Mouse (Mus musculus): ENCODE data around the gene Mrgprd.

Mrgprd gene

DNA sequence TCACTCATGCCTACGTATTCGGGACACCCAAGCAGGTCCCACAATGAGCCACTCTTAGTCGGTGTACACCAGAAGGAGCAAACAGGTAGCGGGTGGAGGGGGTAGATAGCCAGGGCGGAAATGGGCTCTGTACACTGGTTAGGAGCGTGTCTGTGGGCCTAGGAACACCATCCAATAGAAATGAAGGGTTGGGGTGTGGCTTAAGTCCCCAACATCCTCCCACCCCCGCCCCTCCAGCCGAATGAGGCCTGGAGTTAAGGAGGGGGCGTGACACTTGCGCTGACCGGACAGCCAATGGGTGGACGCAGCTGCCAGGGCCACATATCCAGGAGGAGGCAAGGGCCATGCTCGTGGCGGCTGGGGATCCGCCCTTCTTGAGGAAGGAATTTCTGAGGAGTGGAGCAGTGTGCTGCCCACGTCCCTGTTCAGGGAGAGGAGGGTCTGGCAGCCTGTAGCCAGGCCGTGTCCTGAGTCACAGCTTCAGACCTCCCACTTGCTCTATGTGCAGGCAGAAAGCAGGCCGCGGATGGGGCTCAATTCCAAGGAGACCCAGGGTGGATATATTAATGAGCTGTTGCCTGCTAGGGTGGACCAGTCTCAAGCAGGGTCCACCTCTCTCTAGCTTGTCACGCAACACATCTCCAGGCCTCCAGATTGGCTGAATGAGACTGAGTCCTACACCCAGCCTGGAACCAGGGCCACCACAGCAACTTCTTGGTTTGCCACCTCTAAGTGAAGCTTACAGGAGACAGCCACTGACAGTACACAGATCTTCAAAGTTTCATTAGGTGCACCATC lies 11.9 kb upstream of the Mrgprd start:
- DNase-seq (ENCODE audit: low spot score in 2 of 2): no peak

DNA sequence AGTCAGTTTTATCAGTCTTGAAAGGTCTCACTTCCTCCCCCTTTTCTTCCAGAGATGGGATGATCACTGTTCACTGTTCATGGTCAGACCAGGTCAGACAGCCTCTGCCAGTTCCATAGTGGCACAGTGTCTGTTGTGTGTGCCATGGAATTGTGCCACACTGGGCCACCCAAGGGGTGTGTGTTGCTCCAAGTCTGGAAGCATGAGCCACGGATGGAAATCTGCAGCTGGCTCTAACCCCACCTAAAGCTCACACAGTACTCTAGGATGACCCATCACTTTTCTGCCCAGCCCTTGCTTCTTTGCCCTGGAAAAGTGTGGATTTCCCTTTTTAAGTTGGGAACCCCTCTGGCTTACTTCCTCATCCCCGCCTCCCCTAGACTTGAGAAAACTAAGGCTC lies 10.5 kb upstream of the Mrgprd start:
- no peak for DNase-seq (ENCODE audit: low spot score in 2 of 2)

DNA sequence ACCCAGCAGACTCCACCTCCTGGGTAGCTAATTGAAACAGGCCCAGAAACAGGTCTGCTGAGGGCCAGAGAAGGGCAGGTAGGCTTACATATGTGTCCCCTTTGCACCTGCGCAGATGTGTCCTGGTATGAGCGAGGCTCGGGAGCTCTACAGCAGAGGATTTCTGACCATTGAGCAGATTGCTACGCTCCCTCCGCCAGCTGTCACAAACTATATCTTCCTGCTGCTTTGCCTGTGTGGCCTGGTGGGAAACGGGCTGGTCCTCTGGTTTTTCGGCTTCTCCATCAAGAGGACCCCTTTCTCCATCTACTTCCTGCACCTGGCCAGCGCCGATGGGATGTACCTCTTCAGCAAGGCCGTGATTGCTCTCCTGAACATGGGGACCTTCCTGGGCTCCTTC lies 7.0 kb upstream of the Mrgprd start:
- no peak for DNase-seq (ENCODE audit: low spot score in 2 of 2)

DNA sequence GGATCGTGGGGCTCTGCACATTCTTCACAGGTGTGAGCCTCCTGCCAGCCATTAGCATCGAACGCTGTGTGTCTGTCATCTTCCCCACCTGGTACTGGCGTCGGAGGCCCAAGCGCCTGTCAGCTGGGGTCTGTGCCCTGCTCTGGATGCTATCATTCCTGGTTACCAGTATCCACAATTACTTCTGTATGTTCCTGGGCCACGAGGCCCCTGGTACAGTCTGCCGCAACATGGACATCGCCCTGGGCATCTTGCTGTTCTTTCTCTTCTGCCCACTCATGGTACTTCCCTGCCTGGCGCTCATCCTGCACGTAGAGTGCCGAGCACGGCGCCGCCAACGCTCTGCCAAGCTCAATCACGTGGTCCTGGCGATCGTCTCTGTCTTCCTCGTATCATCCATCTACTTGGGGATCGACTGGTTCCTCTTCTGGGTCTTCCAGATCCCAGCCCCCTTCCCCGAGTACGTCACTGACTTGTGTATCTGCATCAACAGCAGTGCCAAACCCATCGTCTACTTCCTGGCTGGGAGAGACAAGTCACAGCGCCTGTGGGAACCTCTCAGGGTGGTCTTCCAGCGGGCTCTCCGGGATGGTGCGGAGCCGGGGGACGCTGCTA lies 6.5 kb upstream of the Mrgprd start:
- DNase-seq (ENCODE audit: low spot score in 2 of 2): no peak

DNA sequence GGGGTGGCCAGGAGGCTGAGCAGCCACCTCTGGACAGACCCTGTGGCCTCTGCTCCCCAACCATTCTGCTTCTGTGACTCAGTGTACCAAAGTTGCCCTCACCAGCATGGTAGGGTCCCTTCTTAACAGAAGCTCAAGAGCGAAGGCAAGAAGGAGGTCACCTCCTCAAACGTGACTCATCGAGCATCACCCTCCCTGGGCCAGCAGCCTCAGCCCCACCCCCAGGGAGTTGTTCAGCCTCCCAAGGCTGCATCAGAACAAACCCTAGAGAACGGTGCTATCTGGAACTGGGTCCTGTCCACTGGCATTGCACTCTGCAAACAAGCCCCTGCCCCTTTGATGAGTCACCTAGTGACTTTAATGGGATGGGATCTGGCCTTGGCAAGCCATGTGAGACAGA lies 5.8 kb upstream of the Mrgprd start:
- DNase-seq (ENCODE audit: low spot score in 2 of 2): no peak

DNA sequence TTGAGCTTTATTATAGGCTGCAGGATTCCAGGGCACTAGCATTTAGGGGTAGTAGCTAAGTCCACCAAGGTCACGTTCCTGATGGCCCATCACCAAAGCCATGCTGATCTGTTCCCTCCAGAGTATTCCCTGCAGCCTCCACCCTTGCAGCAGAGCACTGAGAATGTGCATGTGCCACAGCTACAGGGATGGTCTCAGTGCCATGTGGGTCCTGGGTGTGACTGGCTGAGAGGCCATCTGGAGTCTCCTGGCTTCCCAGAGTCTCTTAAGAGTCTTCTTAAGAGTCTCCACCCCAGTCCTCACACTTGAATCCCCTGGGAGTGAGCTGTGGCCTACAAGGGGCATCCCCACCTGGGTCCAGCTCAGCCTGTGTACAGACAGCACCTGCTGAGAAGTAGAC lies 4.8 kb upstream of the Mrgprd start:
- DNase-seq (ENCODE audit: low spot score in 2 of 2): no peak

DNA sequence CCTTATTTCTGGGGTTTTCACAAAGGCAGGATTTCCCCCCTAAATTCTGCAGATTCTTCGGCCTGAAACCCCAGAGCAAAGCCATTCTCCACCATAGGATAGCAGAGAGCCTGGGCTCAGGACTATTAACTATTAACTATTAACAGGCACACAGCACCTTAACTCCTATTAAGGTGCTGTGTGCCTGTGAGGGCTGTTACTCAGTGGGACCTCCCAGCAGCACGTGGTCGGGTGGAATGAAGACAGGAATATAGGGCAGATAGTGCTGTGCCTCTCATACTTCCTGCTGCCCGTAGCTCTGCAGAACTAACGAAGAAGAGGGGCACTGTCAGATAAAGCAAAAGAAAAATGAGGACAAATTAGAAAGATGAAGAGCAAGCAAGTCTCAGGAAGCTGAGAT lies 4.1 kb upstream of the Mrgprd start:
- DNase-seq (ENCODE audit: low spot score in 2 of 2): no peak

DNA sequence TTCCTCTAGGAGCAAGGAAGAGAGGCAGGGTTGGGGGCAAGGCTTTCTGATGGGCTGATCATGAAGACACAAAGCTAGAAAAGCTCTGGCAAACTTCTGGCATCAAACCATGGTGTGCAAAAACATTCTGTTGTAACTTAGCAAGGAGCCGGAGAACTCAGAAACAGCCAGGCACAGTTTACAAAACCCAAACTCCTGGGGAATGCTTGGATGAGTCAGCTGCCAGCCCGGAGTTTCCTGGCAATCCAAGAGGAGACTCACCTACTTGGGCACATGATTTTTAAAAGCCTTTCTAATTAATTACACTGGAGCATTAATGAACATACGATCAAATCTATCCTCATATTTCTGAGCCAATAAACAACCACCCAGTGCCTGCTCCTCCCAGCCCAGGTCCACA lies 2.5 kb upstream of the Mrgprd start:
- no peak for DNase-seq (ENCODE audit: low spot score in 2 of 2)

DNA sequence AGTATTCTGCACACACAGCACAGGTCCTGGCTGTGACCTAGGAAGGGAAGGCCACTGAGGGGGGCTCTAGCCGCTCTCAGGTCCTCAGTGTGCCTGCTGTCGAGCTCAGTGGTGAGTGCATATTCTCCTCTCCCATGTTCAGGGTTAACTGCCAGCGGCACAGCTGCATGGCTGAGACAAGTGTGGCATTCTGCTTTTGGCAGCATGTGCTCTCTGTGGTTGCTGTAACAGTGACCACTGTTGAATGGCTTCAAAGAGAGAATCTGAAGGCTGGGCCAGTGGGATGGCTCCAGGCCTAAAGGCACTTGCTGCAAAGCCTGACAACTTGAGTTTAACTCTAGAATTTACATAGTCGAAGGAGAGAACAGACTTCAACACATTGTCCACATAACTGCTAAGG lies 2.9 kb downstream of the Mrgprd start:
- DNase-seq (ENCODE audit: low spot score in 2 of 2): no peak

DNA sequence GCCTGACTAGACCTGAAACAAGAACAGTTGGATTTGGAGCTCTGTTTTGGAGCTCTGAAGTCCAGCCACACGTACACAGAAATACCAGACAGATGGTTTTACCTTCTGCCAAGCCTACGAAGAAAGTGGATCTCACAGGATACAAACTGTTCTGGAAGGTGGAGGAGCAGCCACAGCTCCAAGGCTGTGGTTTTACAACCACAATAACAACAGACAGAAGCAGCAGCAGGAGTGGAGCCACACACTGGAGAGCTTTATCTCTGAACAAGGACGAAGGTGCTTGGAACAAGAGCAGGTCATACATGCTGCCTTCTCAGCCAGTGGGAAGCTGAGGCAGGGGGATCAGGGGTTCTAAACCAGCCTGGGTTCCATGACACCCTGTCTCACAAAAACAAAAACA lies 4.8 kb downstream of the Mrgprd start:
- no peak for DNase-seq (ENCODE audit: low spot score in 2 of 2)

DNA sequence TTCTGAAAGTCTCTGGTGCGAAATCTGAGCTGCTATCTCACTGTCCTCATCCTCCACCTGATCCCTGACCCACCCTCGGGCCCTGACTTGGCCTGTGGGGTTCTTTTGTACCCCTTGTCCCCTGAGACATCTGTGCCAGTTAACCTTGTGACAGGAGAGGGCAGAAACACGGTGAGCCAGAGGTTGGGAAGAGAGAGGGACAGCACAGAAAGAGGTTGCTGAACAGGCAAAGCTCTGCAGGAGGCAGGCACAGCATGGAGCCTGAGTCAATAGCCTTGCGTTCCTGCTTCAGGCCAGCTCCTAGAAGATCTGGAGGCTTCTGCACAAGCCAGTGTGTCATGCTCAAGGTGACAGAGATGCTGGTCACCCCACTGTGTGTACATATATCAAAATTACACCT lies 9.0 kb downstream of the Mrgprd start:
- DNase-seq (ENCODE audit: low spot score in 2 of 2): no peak

DNA sequence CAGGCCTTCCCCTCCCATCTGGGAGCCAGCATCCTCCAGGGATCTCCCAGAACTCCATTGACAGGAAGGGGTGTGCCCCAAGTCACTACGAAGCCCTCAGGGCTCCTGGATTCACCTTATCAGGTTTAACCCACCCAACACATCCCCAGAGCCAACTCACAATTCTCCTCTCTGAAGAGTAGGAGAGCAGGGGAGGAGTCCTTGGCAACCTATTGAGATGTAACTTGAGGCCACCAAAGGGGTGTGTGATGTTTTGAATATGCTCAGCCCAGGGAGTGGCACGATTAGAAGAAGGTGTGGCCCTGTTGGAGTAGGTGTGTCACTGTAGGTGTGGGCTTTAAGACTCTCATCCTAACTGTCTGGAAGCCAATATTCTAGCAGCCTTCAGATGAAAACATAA lies 11.1 kb downstream of the Mrgprd start:
- no peak for DNase-seq (ENCODE audit: low spot score in 2 of 2)

DNA sequence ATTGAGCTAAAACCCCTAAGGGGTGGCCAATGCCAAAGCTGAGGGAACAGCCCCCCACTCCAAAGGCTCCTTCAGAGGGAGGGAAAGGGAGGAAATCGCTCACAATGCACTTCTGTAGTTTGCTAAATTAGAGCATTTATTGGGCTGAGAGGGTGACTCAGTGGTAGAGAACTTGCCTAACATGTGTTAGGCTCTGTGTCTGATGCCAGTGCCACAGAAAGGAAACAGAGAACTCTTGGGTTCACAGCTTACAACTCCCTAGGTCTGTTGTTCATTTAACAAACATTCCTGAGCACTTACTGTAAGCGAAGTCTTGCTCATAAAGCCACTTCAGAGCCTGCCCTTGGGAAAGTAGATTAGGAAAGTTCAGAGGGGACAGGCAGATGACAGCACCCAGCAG lies 15.3 kb downstream of the Mrgprd start:
- DNase-seq (ENCODE audit: low spot score in 2 of 2): no peak

DNA sequence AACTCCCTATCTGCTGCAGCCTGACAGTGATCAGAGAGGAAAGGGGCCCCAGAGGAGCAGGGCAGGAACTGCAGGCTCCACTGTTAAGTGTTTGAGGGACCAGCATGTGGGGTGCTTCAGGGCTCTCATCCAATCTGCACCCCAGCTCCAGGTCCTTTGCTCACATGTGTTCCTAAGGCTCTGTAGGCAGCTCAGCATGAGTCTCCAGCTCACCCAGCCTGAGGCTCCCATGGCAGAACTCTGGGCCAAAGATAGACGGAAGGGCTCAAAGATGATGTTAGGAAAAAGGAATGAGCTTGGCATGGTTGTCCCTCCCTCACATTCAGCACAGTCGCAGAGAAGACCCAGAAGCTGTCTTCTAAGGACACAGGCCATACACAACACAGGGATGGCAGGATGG lies 16.0 kb downstream of the Mrgprd start:
- DNase-seq (ENCODE audit: low spot score in 2 of 2): no peak

DNA sequence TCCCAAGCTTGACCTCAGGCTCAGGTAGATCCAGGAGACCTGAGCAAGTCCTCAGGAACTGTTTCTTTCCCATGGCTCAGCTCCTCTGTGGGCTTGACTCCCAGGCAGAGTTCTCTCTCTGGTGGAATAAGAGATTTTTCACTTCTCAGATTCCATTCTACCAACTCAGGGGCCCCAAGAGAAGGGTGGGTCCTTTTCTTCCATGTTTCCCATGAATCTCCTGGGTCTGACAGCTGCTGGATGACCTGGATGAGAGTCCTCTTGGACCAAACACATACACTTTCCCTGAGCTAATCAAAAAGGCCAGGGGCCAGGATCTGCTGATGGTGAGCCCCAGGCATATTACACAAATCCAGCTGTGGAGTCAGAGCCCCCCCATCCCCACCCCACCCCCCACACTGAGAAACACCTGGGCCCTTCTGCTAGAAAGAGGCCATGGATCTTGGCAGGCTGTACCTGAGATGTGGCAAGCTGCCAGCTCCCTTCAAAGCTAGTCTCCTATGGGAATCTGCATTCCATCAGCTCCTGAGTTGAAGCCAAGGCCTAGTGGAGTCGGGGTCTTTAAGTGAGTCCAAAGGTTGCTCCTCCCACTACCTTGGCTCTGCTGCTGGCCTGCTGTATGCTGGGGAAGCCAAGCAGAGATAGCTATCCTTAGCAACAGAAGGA lies 17.9 kb downstream of the Mrgprd start:
- DNase-seq (ENCODE audit: low spot score in 2 of 2): no peak

DNA sequence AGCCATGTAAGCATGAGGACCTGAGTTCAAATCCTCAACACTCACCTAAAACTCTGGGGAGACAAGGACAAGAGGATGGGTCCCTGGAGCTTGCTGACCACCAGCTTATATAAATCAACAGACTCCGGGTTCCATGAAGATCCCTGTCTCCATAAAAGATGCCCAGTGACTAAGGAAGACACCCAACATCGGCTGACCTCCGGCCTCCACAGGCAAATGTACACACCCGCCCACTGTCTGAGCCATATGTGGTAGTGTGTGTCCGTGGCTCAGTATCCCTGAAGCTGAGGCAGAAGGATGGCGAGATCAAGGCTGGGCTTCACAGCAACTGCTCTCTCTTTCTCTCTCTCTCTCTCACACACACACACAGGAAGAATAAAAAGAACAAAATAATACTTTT lies 19.3 kb downstream of the Mrgprd start:
- DNase-seq (ENCODE audit: low spot score in 2 of 2): no peak

DNA sequence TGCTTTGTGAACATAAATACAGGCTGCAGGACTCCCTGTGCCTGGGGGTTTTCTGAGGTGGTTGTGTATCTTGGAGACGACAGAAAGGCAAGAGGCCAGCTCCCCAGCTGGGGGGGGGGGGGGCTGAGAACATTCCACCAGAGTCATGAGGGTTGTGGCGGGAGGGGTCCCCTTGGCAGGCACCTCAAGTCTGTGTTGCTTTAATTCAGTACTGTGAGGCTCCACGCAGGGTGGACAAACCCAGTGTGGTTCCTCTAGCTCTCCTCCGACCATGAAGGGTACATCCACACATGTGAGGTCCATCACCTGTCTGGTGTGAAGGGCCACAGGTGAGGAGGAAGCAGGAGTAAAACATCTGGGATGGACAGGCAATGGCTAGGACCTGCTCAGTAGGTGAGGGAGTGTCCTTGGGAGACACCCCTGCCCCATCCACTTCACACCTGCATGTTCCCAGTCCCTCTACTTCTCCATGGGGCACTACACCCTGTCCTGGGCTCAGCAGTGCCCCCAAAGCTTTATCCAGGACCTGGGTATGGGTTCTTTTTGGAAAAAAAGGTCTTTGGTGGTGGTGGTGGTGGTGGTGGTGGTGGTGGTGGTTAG lies 19.9 kb downstream of the Mrgprd start:
- no peak for DNase-seq (ENCODE audit: low spot score in 2 of 2)

DNA sequence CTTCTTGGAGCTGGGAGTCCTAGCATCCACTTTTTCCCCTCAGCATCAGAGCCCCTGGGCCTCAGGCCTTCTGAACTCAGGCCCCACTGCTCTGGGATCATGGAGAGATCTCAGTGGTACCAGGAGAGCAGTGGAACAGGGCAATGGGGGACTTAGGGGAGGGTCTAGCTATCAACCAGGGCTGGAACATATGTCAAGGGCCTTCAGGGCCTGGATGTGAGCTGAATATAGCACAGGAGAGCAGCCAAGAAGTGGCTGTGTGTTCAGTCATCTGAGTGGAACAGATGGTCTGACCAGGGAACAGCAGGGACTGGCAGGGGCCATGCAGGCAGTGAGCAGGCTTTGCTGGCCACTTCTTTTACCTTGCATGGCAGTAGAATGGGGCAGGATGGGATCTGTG lies 20.6 kb downstream of the Mrgprd start:
- no peak for DNase-seq (ENCODE audit: low spot score in 2 of 2)

DNA sequence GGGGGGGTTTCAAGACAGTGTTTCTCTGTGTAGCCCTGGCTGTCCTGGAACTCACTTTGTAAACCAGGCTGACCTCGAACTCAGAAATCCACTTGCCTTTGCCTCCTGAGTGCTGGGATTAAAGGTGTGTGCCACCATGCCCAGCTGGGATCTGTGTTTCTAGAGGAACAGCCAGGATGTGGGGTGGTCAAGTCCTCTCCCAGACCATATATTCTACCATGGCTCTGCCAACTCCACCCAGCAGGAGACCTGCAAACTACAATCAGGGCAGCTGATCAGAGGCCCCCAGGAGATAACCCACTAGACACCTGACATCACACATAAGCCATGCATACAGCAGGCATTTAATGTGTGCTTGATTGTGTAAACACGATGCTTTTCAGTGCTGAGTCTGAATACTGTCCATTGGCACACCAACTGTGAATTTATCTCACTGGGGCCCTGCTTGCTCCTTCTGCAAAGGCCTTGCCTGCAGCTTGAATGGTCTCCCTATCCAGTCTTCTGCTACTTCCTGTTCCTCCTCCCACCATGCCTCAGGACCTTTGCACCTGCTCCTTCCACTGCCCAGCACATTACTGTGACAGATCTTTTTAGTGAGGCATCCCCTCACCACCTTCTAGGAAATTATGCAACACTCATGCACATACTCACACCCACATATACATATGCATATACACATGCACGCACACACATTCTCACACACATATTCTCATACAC lies 21.1 kb downstream of the Mrgprd start:
- DNase-seq (ENCODE audit: low spot score in 2 of 2): no peak

DNA sequence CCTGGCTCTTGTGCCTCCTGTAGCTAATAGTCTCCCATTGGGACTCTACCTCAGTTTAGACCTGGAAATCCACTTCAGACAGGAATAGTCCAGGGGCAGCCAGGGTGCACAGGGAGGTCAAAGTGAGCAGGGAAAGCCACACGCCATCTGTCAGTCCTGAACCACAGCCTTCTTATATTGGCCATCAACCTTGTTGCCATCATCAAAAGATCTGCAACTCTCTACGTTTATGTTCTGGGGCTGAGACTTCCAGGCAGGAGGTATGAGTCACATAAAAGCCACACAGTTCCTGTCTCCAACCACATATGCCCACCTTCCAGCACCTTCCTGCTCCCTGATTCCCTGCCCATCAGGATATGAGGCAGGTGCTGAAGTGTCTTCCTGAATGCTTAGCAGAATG lies 23.3 kb downstream of the Mrgprd start:
- no peak for DNase-seq (ENCODE audit: low spot score in 2 of 2)

DNA sequence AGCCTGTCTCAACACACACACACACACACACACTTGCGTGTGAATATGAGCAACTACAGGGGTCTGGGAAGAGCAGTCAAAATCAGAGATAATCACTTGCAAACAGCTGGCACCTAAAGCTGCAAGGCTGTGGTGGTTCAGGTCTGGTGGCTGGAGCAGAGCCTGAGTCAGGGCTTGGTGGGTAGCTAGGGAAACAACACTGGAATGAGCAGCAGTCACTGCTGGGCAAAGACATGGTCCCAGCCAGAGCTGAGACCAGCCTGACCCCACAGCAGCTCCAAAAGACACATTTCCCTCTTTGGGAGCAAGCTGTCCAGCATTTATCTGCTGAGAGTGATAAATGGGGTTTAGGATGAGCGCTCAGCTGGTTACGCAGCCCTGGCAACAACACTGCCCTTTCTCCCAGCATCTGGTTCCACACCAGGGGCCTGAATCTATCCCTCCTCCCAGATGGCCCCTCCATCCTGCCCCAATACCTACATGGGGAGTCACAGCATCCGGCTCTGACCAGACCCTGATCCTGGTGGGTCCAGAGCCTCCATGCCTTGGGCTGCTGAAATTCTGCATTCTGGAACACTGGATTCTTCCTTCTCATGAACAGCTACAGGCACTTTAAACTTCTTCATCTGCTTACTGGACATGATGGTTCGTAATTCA lies 25.7 kb downstream of the Mrgprd start:
- no peak for DNase-seq (ENCODE audit: low spot score in 2 of 2)

Measured in spleen, postnatal 36 days (tissue).